Mouse (Mus musculus) liver, postnatal 0 days (tissue): ENCODE results near the gene Nfxl1. TPM values are rescaled to one million over a fixed set of nuclear protein-coding genes. Genes with fewer than 3 reads are reported as not detected.

Source experiments
- ATAC-seq: fragments of 200-750 bp; cut with Nextera tagmentation; 2 replicates; pipeline ENCODE4 v1.8.0; 2017; ENCODE audit warnings: mild to moderate bottlenecking, moderate library complexity
- DNase-seq: peaks from one replicate; pipeline ENCODE4 v3.0.0-alpha.2; 2016
- H3K27ac ChIP-seq: fragments of 300-500 bp; sonication (generic); 2 replicates; pipeline ENCODE4 v1.5.1; 2014; ENCODE audit warnings: antibody characterized with exemption, moderate library complexity, mild to moderate bottlenecking, low read depth
- H3K27me3 ChIP-seq: fragments of 300-500 bp; sonication (generic); 2 replicates; pipeline ENCODE4 v1.6.1; 2014; ENCODE audit warnings: low read length, control low read depth, mixed read lengths; ENCODE audit not compliant: insufficient read depth
- H3K36me3 ChIP-seq: fragments of 300-500 bp; sonication (generic); replicated peaks from 2 replicates; pipeline ENCODE4 v1.6.1; 2014; ENCODE audit warnings: mild to moderate bottlenecking, control low read depth, low read length, moderate library complexity, mixed read lengths; ENCODE audit not compliant: insufficient read depth
- H3K4me1 ChIP-seq: fragments of 300-500 bp; sonication (generic); 2 replicates; pipeline ENCODE4 v1.6.1; 2014; ENCODE audit warnings: antibody characterized with exemption, mild to moderate bottlenecking, control low read depth; ENCODE audit not compliant: insufficient read depth
- H3K4me2 ChIP-seq: fragments of 300-500 bp; sonication (generic); 2 replicates; pipeline ENCODE4 v1.6.1; 2014; ENCODE audit warnings: low read depth, mild to moderate bottlenecking, low read length, moderate library complexity, mixed read lengths
- H3K4me3 ChIP-seq: fragments of 300-500 bp; sonication (generic); 2 replicates; pipeline ENCODE4 v1.5.1; 2014; ENCODE audit warnings: low read depth, low read length
- H3K9ac ChIP-seq: fragments of 300-500 bp; sonication (generic); replicated peaks from 2 replicates; pipeline ENCODE4 v1.6.1; 2014; ENCODE audit warnings: mild to moderate bottlenecking, moderate library complexity
- H3K9me3 ChIP-seq: fragments of 300-500 bp; sonication (generic); 2 replicates; pipeline ENCODE4 v1.6.1; 2016; ENCODE audit warnings: mild to moderate bottlenecking, control low read depth, low read length, mixed read lengths
- CTCF ChIP-seq: sonication (generic); IDR thresholded peaks from 2 replicates; pipeline ENCODE4 v1.5.1; 2016; ENCODE audit warnings: antibody characterized with exemption, low read depth
- EP300 ChIP-seq: IDR thresholded peaks from 2 replicates; pipeline ENCODE4 v1.6.1; 2016; ENCODE audit warnings: antibody characterized with exemption, low read depth, mild to moderate bottlenecking
- WGBS: fragments of 180-500 bp; shearing (Covaris S2); extraction: QIAGEN DNeasy Blood & Tissue Kit; methylation state at CpG from one replicate; pipeline ENCODE4 v1.1.7; 2014; ENCODE audit not compliant: insufficient replicate concordance; 5-methylcytosine and 5-hydroxymethylcytosine counted together
- polyA plus RNA-seq: library from polyadenylated mRNA; unstranded; fragments of >200 nt; fragmentation: Nextera tagmentation; extraction: Ambion mirVana; gene quantifications from 2 replicates; pipeline ENCODE4 v1.2.1, GENCODE M21; 2015

Gene Nfxl1
- polyA plus RNA-seq, 1 experiment from 2014 or later, result 4.5 TPM

GRCm38 (mm10) chr5:72498271-72498670, 61.2 kb downstream of the Nfxl1 start:
- no peak overlapping the region for H3K9ac ChIP-seq
- no peaks in the 10 kb centered on the region for H3K9me3 ChIP-seq
- WGBS, result 59% methylated on average over 10 of the region's 10 CpGs
- no peak overlapping the region for H3K4me3 ChIP-seq
- no peak overlapping the region for H3K4me2 ChIP-seq
- H3K36me3 ChIP-seq, result no peaks in the 10 kb centered on the region
- DNase-seq (no peak), ATAC-seq (peak; percentile 88)
- TF ChIP-seq CTCF (no peak), EP300 (no peak)
- peaks cover 11% of the 10 kb centered on the region for H3K27me3 ChIP-seq
- no peak overlapping the region for H3K27ac ChIP-seq
- H3K4me1 ChIP-seq, result no peaks in the 10 kb centered on the region

- H3K9ac ChIP-seq, result no peak overlapping the region
- ATAC-seq, result no peak
- WGBS, result 46% methylated on average over 4 of the region's 4 CpGs
These were observed 62.7 kb downstream of the Nfxl1 start for GRCm38 (mm10) chr5:72496756-72497155.

DNA sequence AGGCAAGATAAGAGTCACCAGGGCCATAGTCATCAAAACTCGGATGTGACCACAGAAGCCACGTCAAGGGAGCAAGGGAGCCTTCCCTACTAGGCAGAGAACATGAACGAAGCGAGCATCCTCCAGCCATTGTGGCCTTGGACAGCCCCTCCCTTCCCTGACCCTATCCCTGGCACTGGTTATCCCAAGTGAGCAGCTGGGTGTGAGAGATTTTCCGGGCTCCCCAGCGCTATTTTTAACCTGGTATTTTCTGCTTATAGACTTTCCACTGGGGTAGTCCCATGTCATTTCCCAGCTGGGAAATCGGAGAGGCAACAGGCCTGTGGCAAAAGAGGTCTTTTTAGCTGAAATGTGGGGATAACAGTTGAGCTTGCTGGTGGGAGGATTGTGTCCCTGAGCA, 65.6 kb downstream of the Nfxl1 start:
- H3K9me3 ChIP-seq, result no peaks in the 10 kb centered on the region
- TF ChIP-seq EP300 (no peak), CTCF (no peak)
- no peaks in the 10 kb centered on the region for H3K4me1 ChIP-seq
- no peaks in the 10 kb centered on the region for H3K27me3 ChIP-seq
- H3K36me3 ChIP-seq, result no peaks in the 10 kb centered on the region
- no peak overlapping the region for H3K9ac ChIP-seq
- H3K4me3 ChIP-seq, result no peak overlapping the region
- DNase-seq, result no peak
- no peak overlapping the region for H3K27ac ChIP-seq
- no peak overlapping the region for H3K4me2 ChIP-seq
- WGBS, result 64% methylated on average over 7 of the region's 7 CpGs
- ATAC-seq, result no peak

More at GRCm38 (mm10) chr5:72496756-72497155, 62.7 kb downstream of the Nfxl1 start:
- H3K4me2 ChIP-seq, result no peak overlapping the region
- H3K9me3 ChIP-seq, result no peaks in the 10 kb centered on the region
- H3K4me1 ChIP-seq, result no peaks in the 10 kb centered on the region
- no peaks in the 10 kb centered on the region for H3K36me3 ChIP-seq
- no peak for TF ChIP-seq EP300
- no peak for TF ChIP-seq CTCF
- H3K27me3 ChIP-seq, result no peaks in the 10 kb centered on the region
- DNase-seq, result no peak
- no peak overlapping the region for H3K27ac ChIP-seq
- no peak overlapping the region for H3K4me3 ChIP-seq

GRCm38 (mm10) chr5:72491232-72491631, 68.3 kb downstream of the Nfxl1 start:
- Histone ChIP-seq H3K27ac (no peak overlapping the region), H3K4me3 (no peak overlapping the region), H3K4me1 (no peaks in the 10 kb centered on the region), H3K27me3 (no peaks in the 10 kb centered on the region), H3K36me3 (no peaks in the 10 kb centered on the region), H3K4me2 (no peak overlapping the region), H3K9ac (no peak overlapping the region), H3K9me3 (no peaks in the 10 kb centered on the region)
- ATAC-seq (no peak), DNase-seq (no peak)
- 26% methylated on average over 2 of the region's 2 CpGs for WGBS
- TF ChIP-seq EP300 (no peak), CTCF (no peak)

DNA sequence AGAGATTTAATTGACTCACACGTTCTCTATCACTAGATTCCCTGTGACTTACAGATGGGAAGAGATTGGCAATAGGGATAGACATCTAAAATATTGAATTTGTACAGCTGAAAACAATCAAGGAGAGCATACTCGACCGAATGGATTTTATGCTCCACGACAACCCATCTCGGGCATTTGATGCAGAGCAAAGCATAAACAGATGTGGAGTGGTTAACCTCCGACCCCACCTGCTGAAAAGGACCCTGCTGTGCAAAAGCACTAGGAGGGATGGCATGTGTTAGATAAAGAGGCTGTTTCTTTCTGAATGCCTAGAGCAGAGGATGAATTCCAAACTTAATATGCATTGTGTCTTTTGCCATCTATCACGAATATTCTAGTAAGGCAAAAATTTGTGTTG, 79.0 kb downstream of the Nfxl1 start:
- Histone ChIP-seq H3K4me1 (no peaks in the 10 kb centered on the region), H3K4me2 (no peak overlapping the region), H3K9ac (no peak overlapping the region), H3K36me3 (no peaks in the 10 kb centered on the region), H3K27me3 (no peaks in the 10 kb centered on the region), H3K9me3 (no peaks in the 10 kb centered on the region), H3K27ac (no peak overlapping the region), H3K4me3 (no peak overlapping the region)
- no peak for TF ChIP-seq CTCF
- no peak for TF ChIP-seq EP300
- 64% methylated on average over 7 of the region's 7 CpGs for WGBS
- DNase-seq (no peak), ATAC-seq (no peak)

- no peaks in the 10 kb centered on the region for H3K4me1 ChIP-seq
- ATAC-seq, result no peak
- H3K4me2 ChIP-seq, result no peak overlapping the region
- no peak overlapping the region for H3K9ac ChIP-seq
- no peak overlapping the region for H3K4me3 ChIP-seq
- no peak overlapping the region for H3K27ac ChIP-seq
- no peaks in the 10 kb centered on the region for H3K27me3 ChIP-seq
- no peak for DNase-seq
- H3K9me3 ChIP-seq, result no peaks in the 10 kb centered on the region
- no peak for TF ChIP-seq EP300
- no peak for TF ChIP-seq CTCF
- no peaks in the 10 kb centered on the region for H3K36me3 ChIP-seq
- 62% methylated on average over 12 of the region's 12 CpGs for WGBS
These were observed 87.0 kb downstream of the Nfxl1 start for GRCm38 (mm10) chr5:72472317-72473009.

DNA sequence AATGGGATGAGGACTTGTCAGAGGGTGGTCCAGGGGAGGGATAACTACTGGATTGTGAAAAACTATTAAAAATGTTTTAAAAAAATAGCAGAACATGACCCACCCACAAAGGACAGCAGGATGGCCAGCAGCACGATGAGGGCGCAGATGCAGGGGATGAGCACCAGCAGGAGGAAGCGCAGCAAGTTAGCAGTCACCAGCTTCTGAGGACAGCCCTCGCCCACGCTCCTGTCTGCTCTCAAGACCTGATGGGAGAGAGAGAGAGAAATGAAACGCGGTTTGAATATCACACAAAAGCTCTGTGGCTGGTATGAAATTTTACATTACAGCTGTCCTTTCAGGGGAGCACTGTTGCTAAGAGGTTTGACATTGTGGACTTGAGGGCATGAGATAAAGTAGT, 87.7 kb downstream of the Nfxl1 start:
- DNase-seq (no peak), ATAC-seq (no peak)
- no peak for TF ChIP-seq EP300
- TF ChIP-seq CTCF, result no peak
- Histone ChIP-seq H3K9ac (no peak overlapping the region), H3K27ac (no peak overlapping the region), H3K27me3 (no peaks in the 10 kb centered on the region), H3K4me2 (no peak overlapping the region), H3K9me3 (no peaks in the 10 kb centered on the region), H3K4me1 (no peaks in the 10 kb centered on the region), H3K4me3 (no peak overlapping the region), H3K36me3 (no peaks in the 10 kb centered on the region)
- WGBS, result 75% methylated on average over 7 of the region's 7 CpGs
